Mouse (Mus musculus): ENCODE data around the gene Magix.

DNA sequence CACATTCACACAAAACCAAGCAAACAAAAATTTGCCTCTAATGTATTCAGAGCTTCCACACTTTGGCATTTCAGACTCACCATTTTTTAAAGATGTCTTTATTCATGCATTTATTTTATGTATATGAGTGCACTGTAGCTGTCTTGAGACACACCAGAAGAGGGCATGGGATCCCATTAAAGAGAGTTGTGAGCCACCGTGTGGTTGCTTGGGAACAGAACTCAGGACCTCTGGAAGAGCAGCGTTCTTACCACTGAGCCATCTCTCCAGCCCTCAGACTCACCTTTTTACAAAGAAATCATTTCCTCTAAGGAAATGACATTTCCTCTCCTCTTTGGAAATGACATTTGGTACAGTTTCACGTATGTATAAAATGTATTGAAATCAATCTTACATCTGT, 2.1 kb downstream of the Magix start:
- TF ChIP-seq CTCF (IDR thresholded peaks at IDR 0.05; ENCODE audit: low read depth, low read length) (no peak), POLR2A (IDR thresholded peaks at IDR 0.05; ENCODE audit: extremely low read depth, insufficient read depth, low read length) (no peak)
